Mouse (Mus musculus): Measurements from ENCODE around the gene Mfap1b.
"Not testable (repeated sequence)": the region's sequence is repeated elsewhere in the genome, so short reads cannot be mapped to it uniquely, and the experiment has no call there.

The Mfap1b gene

DNA sequence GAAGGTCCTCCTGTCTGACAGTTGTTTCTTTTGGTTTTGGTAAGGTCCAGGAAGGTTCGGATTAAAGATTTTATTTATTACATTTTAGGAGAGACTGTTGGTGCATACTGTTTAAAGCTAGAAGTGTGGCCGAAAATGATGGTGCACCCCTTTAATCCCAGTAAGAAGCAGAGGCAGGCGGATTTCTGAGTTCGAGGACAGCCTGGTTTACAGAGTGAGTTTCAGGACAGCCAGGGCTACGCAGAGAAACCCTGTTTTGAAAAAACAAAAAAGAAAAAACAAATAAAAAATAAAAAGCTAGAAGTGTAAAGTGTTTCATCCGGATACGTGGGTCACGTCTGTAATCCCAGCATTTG lies 291 bp upstream of the Mfap1b start:
- DNase-seq (ENCODE audit: inconsistent age in 2 of 2, low spot score in 1 of 2), result no peak

DNA sequence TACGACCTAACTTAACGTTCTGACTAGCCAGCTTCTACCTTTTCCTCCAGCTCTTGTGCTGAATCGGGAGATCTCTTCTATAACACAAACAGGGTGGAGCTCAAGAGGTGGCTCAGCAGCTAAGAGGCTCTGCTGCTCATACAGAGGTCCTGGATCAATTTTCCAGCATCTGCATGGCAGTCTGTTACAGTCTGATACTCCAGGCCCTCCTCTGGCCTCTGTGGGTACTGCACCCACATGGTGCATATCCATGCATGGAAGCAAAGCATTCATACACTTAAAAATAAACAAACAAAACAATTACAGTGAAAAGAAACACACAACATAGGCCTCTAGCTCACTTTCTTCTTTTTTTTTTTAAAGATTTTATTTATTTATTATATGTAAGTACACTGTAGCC lies 1.1 kb downstream of the Mfap1b start:
- DNase-seq (ENCODE audit: inconsistent age in 2 of 2, low spot score in 1 of 2), result not testable (repeated sequence)

DNA sequence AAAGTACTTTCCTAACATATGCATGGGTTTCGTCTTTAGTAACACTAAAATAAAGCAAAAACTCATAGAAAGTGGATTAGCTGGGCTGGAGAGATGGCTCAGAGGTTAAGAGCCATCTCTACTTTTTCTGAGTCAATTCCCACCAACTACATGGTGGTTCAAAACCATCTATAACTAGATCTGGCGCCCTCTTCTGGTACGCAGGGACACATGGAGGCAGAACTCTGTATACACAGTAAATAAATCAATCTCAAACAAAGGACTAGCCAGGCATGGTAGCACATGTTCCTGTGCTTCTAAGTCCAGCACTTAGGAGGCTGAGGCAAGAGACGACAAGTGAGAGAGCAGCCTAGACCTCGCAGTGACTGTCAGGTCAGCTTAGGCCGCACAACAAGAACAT lies 4.9 kb downstream of the Mfap1b start:
- DNase-seq (ENCODE audit: inconsistent age in 2 of 2, low spot score in 1 of 2), result not testable (repeated sequence)

DNA sequence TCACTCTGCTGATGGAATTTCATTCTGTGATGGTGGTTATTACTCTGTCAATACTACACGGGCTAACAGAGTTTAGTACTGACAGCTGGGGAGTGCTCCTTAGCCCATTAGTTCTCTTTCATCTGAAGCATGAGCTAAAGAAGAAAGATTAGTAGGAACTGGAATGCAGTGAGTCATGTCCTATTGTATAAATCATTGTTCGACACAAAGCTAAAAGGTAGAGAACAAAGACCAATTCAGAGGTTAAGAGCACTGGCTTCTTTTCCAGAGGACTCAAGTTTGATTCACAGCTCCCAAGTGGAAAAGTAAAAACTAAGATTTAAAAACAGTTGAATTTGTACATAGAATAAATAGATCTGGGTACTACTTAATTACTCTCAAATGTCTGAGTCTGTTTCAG lies 13.8 kb downstream of the Mfap1b start:
- DNase-seq (ENCODE audit: inconsistent age in 2 of 2, low spot score in 1 of 2), result peak in 1 of 2 experiments; percentile 43

DNA sequence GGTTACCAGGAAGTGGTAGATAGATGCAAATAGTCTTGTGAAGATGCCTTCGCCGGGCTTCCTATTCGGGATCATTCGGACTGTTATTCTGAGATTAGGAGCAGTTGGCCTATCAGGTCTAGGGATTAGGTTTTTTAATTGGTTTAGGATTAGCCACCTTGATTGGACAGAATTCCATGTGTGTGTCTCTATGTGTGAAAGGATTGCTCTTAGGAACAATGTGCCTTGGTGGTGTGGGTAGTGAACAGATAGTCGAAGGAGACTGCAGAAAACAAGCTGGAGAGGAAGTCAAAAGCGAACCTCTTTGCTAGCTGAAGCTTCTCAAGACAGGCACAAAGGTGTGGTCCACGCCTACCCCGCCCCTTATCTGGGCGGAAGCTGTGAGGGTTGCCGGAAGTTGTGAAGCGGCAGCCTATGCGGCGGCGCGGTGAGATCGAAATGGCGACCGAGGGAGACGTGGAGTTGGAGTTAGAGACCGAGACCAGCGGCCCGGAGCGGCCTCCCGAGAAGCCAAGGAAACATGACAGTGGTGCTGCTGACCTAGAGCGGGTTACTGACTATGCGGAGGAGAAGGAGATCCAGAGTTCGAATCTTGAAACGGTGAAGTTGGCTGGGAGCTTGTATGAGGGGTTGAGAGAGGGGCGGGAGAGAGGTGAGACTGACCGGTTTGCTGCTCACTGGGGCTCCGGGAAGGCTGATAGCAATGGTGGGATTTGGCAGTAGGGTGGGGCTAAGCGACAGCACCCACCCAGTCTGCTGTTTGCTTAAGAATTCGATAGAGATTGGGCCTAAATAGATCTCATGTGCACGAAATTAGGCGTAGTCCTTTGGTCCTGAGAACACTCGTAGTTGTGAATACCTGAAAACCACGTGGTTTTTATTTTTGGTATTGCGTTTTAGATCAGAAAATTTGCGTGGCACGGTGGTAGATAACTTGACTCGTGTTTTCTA lies 16.9 kb downstream of the Mfap1b start, which contains the start of gene Serinc4:
Gene Serinc4 (minus strand): TSS at position 90 of the 951 bp plus-strand sequence.
- peak; percentile 87 to 95 for DNase-seq (ENCODE audit: inconsistent age in 2 of 2, low spot score in 1 of 2)

DNA sequence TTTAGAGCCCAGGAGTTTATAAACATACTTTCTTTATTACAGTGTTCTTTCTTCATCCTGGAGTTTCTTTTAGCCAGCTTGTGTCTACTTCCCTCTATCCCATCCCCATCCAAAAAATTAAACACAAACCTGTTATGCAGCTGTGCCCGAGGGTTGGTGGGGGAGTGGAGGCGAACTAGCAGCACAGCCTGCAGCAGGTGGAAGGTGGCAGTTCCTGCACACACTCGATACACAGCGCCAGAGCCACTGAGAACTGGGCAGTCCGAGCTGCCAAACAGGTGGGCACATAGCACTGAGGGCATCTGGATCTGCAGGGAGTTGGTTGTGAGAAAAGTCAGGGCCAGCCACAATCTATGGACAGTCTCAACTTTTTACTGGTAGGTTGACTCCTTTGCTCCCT lies 18.3 kb downstream of the Mfap1b start:
- DNase-seq (ENCODE audit: inconsistent age in 2 of 2, low spot score in 1 of 2), result no peak

DNA sequence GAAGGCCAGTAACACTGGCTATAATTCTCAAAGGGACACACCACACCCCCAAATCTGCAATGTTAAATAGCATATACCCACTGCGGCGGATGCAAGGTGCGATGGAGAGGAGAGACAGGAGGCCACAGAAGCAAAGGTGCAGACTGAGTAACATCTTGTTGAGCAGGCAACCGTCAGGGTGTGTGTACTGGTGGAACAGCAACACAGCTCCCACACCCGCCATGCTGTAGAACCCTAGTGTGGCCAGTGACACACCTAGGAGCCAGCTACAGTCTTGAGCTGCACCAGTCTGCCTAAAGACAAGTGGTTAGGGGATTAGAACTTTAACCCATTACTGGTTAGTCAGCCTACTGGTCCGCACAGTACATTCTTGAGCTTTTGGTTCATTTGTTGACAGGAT lies 19.9 kb downstream of the Mfap1b start:
- no peak for DNase-seq (ENCODE audit: inconsistent age in 2 of 2, low spot score in 1 of 2)

DNA sequence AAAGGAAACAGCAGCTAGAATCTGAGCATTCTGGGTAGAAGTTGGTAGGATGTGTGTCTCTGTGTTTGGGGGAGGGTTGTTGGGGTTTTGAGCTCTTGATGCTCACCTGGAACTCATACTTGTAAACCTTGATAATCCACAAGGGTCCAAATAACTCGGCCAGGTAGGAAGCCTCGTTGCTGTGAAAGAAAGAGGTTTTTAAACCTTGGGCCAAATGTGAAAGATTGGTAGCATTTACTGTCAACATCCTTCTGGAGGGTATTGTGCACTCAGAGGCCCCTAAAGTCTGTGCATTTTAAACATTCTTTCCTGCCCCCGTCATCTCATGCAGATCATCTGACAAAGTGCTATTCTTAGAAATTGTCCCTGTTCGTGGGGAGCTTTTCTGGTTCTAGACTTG lies 20.9 kb downstream of the Mfap1b start, which contains the start of gene Hypk:
Gene Hypk (plus strand): TSS at position 301 of the 400 bp plus-strand sequence.
- no peak for DNase-seq (ENCODE audit: inconsistent age in 2 of 2, low spot score in 1 of 2)

DNA sequence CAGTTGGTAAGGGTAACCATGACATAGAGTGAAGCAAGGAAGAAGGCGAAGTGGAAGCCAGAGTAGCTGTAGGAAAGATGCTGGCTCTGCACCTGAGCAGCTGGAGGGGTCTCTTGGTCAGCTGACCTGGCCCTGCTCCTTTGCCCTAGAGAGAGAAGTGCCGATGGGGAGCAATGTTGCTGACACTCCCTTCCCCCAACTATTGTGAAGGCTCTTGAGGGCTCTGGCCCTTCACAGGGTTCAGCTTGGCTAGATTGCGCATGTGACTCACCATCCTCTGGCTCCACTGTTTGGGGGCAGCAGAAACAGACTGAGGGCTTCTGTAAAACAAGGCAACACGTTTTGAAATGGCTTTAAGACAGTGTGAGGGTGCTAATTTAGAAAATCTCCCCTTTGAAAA lies 21.5 kb downstream of the Mfap1b start:
- DNase-seq (ENCODE audit: inconsistent age in 2 of 2, low spot score in 1 of 2), result no peak

DNA sequence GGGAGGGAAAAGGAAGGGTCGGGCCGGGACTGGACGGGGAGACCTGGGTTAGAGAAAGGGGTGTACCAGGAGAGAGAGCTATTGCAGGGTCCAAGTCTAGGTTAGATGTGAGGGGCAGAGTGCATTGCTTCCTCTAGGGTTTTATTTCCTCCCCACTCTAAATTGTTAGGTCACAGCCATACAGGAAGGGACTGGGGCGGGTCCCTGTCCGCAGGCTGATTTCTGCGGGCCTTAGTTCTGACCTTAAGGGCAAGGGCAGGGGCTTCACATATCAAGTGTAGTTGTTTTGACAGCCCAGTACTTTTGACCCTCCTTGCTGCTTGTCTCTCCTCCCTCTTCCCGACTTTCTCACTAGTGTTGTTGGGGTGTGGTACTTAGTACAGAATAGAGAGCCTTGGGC lies 23.8 kb downstream of the Mfap1b start:
- DNase-seq (ENCODE audit: inconsistent age in 2 of 2, low spot score in 1 of 2), result no peak

DNA sequence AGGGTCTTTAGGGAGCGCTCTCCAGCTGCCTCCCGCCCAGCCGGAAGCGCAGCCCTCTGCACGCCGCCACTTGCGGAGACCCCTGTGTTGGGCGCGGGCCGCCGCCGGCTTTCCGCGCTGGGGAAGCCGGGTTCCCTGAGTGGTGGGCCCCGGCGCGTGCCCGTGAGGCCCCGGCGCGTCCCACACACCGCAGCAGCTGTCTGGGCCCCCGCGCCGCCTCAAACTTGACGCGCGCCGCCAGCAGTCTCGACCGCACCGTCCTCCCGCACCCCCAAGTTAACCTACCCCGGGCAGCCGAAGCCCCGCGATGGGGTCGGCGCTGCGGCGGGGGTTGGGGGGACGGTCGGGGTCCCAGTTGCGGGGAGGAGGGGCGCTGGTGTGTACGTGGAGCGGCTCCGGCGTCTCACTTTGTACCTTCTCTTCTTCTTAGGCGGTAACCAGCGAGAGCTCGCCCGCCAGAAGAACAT lies 24.3 kb downstream of the Mfap1b start:
- no peak for DNase-seq (ENCODE audit: inconsistent age in 2 of 2, low spot score in 1 of 2)

DNA sequence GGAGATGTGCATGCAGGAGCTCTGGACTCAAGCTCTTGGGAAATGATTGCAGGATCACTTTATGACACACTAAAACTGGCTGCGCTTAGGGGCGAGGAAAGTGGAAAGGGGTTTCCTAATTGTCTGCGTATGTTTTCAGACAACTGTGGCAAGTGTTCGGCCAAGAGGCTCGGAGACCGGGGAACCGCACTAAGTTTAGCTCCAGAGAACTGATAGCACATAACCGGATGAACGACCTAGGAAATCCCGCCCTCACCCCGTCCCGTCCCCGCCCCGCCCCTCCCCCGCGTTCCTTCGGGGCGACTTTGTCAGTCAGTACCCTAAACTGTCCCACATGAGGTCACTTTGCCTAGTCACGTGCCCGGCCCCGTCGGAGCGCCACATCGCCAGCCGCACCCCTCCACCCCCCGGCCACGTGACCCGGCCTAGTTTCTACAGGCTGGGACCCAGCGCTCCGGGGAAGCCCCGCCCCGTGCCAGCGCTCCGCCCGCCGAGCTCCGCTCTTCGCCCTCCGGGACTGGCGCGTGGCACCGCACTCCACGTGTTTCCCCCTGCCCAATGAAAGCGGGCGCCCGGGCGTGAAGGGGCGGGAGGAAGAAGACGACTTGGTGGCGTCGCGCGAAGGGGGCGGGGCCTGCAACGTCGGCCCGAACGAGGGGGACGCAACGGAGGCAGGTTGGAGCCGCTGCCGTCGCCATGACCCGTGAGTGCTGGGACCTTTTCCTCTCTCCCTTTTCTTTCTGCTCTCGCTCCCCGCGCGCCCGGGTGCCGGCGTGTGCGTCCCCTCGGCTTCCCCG lies 24.9 kb downstream of the Mfap1b start, which contains the start of gene Serf2:
Gene Serf2 (plus strand): TSS at position 457 of the 797 bp plus-strand sequence.
- DNase-seq (ENCODE audit: inconsistent age in 2 of 2, low spot score in 1 of 2), result peak; percentile 100

DNA sequence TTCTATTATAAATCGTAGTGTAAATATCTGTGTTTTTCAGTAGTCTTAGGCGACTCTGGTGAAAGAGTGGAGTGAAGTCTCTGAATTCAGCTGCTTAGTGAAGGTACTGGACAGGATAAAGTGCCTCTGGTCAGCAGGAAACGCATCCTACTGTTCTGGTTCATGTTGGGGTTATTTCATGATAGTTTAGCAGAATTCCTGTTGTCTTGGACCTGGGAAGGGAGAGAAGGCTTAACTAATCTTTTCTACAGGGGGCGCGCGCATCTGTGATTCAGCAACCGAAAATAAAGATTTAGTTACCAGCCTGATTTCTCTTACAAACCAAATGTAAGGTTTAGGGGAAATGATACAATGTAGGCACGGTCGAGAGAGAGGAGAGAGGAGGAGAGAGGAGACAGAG lies 25.7 kb downstream of the Mfap1b start:
- DNase-seq (ENCODE audit: inconsistent age in 2 of 2, low spot score in 1 of 2), result peak; percentile 54 to 84

DNA sequence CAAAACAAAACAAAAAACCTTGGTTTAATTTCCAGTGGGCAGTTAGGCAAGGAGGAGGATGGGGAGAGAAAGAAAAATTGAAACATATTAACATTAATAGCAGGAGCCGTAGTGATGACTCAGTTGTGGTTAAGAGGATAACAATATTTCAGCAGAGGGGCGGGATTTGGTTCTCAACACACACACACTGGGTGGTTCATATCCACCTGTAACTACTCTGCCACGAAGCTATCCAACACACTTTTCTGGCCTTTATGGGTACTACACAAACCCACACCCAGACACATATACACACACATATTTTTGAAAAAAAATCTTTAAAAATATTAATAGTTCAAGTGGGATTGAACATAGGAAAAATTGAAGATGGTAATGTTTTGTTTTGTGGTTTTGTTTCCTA lies 26.9 kb downstream of the Mfap1b start:
- DNase-seq (ENCODE audit: inconsistent age in 2 of 2, low spot score in 1 of 2), result peak in 1 of 2 experiments; percentile 48

DNA sequence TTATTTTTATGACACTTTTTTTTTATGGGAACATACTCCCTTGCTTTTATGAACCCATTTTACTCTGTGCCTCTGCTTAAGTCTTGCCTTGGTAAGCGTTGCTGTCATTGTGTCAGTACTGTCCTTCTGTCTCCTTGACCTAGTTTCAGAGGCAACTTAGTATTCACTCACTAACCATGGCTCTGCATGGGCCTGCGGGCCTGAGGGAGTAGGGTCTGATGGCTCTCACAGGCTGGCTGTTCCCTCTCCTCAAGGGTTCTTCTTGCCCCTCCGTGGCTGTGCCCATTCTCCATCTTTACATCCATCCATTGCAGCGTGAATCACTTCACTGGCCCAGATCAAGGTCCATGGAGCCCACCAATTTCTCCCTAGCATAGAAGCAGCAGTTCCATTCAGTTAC lies 27.4 kb downstream of the Mfap1b start:
- peak; percentile 30 to 67 for DNase-seq (ENCODE audit: inconsistent age in 2 of 2, low spot score in 1 of 2)

DNA sequence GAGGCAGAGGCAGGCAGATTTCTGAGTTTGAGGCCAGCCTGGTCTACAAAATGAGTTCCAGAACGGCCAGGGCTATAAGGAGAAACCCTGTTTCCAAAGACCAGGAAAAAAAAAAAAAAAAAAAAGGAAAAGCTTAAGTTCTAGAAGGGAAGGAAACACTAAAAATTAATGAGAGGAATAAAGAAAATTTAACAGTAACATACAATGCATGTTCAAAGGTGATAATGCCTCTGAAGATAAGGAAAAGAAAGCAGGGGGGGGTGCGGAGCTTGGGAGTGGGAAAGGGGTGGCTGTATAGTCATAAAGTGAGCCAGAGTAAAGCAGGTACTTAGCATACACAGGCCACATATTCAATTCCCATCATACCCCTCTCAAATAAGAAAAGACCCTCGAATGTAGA lies 28.8 kb downstream of the Mfap1b start:
- no peak for DNase-seq (ENCODE audit: inconsistent age in 2 of 2, low spot score in 1 of 2)

DNA sequence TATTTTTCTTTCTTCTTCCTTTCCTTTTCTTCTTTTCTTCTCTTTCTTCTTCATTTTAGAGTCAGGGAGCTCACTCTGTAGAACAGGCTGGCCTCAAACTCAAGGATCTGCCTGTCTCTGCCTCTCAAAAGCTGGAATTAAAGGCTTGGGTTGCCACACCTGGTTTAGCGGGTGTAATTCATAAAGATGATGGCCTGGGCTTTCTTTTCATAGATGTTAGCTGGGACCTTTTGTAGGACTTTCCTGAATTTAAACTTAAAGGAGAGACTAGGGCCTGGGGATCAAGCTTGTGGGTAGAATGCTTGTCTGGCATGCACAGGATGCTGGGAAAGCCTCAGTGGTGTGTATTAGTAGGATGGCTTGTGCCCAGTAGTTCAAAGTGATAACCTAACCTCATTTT lies 29.7 kb downstream of the Mfap1b start, which contains the start of gene Ell3:
Gene Ell3 (minus strand): TSS at position 101 of the 400 bp plus-strand sequence.
- DNase-seq (ENCODE audit: inconsistent age in 2 of 2, low spot score in 1 of 2), result no peak

DNA sequence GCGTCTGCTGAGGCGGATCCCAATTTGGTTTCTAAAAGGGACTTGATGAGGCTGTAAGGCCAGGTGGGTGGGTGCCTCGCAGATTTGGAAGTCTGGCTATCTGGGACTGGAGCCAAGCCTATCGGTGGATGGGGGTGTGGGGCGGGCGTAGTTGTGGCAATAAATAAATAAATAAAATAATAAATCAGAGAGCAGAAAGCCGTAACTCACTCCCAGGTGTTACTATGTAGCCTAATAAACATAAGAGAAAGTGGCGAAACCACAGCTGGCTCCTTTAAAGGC lies 30.9 kb downstream of the Mfap1b start:
- DNase-seq (ENCODE audit: inconsistent age in 2 of 2, low spot score in 1 of 2), result peak in 1 of 2 experiments; percentile 30

DNA sequence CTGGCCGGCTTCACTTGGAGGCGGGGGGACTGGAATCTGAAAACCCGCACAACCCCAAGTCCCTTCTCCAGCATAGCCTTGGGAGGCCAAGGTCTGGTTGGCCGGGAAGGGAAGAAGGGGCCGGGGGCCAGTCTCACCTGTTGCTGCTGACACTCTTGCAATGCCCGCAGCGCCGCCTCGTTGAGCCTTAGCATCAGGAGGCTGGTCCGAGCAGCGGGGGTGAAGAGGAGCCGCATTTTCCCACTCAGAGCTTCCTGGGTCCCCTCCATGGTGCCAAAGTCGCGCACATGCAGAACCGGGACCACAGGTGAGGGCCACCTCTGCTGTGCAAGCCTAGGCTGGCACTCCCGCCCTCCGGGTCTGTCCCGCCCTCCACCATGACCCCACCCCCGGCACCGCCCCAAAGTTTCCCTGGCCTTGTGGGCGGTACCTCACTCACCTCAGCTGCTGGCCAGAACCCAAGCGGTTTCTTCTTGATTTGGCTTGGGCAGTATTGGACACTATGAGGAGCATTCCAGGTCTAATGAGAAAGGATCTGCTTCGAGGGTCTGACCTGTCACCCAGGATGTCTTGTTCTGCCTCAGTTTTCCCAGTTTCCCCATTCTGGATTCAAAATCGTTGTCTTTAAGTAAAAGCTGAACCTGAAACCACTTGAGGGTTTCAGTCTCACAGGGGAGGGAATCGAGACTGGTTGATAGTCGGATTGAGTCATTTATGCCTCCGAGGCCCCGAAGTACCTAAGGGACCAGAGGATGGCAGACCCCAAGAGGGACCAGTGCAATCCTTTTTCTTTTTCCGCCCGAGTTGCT lies 31.4 kb downstream of the Mfap1b start:
- peak; percentile 79 to 94 for DNase-seq (ENCODE audit: inconsistent age in 2 of 2, low spot score in 1 of 2)

DNA sequence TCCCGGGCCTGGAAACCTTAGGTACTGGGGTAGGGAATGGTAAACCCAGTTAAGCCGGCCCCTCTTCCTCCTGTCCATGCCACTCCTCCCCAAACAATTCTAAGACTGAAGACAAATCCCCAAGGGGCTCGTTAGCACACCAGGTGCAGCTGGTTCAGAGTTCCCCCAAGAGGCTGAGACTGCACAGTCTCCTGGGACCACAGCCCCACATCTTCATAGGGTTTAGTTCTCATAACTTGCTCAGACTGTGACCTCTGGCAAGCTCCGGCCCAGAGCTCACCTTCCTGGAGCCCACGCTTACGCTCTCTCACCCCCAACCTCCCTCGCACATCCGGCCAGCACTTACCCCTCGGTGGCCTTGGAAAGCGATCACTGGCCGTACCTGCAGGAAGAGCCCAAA lies 32.1 kb downstream of the Mfap1b start:
- peak in 1 of 2 experiments; percentile 41 for DNase-seq (ENCODE audit: inconsistent age in 2 of 2, low spot score in 1 of 2)

Data from adrenal gland, adult (tissue).